Mouse (Mus musculus) cerebellum, adult 11 months (tissue): ENCODE measurements around the gene Gm10491.
A peak's percentile ranks its signal among the peaks of the same experiment; 100 is the strongest.
"Not testable (repeated sequence)": the region's sequence is repeated elsewhere in the genome, so short reads cannot be mapped to it uniquely, and the experiment has no call there.

ENCODE experiments used
- DNase-seq: peaks from one replicate; pipeline ENCODE4 v3.0.0; 2022

Gm10491 gene

GRCm38 (mm10) chrX:7907735-7908134 lies at the start of gene Gm10491:
Gene Gm10491, minus strand, starts transcription at chrX:7907835.
- DNase-seq, result no peak

- DNase-seq, result no peak
These were observed 42.5 kb upstream of the Gm10491 start for GRCm38 (mm10) chrX:7950091-7950490.

GRCm38 (mm10) chrX:7947900-7948492 lies 40.4 kb upstream of the Gm10491 start:
- peak; percentile 92 for DNase-seq

- peak; percentile 30 for DNase-seq
These were observed 39.7 kb upstream of the Gm10491 start, which contains the start of gene Hdac6 for GRCm38 (mm10) chrX:7947108-7947899. Gene Hdac6, minus strand, starts transcription at chrX:7947889.

- DNase-seq, result no peak
These were observed 38.0 kb upstream of the Gm10491 start for GRCm38 (mm10) chrX:7945618-7946017.

- no peak for DNase-seq
These were observed 30.0 kb upstream of the Gm10491 start for GRCm38 (mm10) chrX:7937667-7938066.

- no peak for DNase-seq
These were observed 29.2 kb upstream of the Gm10491 start for GRCm38 (mm10) chrX:7936874-7937273.

- no peak for DNase-seq
These were observed 20.7 kb upstream of the Gm10491 start, which contains the start of gene Eras for GRCm38 (mm10) chrX:7928270-7928790. Gene Eras, minus strand, starts transcription at chrX:7928607.

GRCm38 (mm10) chrX:7927116-7927515 lies 19.5 kb upstream of the Gm10491 start:
- no peak for DNase-seq

- DNase-seq, result no peak
These were observed 18.6 kb upstream of the Gm10491 start for GRCm38 (mm10) chrX:7926266-7926665.

GRCm38 (mm10) chrX:7922032-7922431 lies 14.4 kb upstream of the Gm10491 start:
- DNase-seq, result no peak

GRCm38 (mm10) chrX:7919601-7920383 lies 12.2 kb upstream of the Gm10491 start, which contains the start of gene Pcsk1n:
Gene Pcsk1n, plus strand, starts transcription at chrX:7919822.
- peak; percentile 53 for DNase-seq

- DNase-seq, result not testable (repeated sequence)
These were observed 10.3 kb upstream of the Gm10491 start for GRCm38 (mm10) chrX:7917960-7918359.

GRCm38 (mm10) chrX:7915669-7916068 lies 8.0 kb upstream of the Gm10491 start:
- DNase-seq, result not testable (repeated sequence)

- no peak for DNase-seq
These were observed 2.8 kb upstream of the Gm10491 start for GRCm38 (mm10) chrX:7910473-7910872.

GRCm38 (mm10) chrX:7909242-7909641 lies 1.6 kb upstream of the Gm10491 start, which contains the start of gene Gm10490:
Gene Gm10490, plus strand, starts transcription at chrX:7909542.
- not testable (repeated sequence) for DNase-seq

- no peak for DNase-seq
These were observed 3.2 kb downstream of the Gm10491 start for GRCm38 (mm10) chrX:7904441-7904840.

- peak; percentile 81 for DNase-seq
These were observed 8.5 kb downstream of the Gm10491 start, which contains the start of the genes Pqbp1 and Timm17b for GRCm38 (mm10) chrX:7898880-7899874. Gene Pqbp1, minus strand, starts transcription at chrX:7899269. Gene Timm17b, plus strand, starts transcription at chrX:7899357.

GRCm38 (mm10) chrX:7898211-7898610 lies 9.4 kb downstream of the Gm10491 start:
- DNase-seq, result no peak

- DNase-seq, result peak; percentile 79
These were observed 23.6 kb downstream of the Gm10491 start, which contains the start of gene Slc35a2 for GRCm38 (mm10) chrX:7883841-7884567. Gene Slc35a2, plus strand, starts transcription at chrX:7884028.

- peak; percentile 67 for DNase-seq
These were observed 27.8 kb downstream of the Gm10491 start for GRCm38 (mm10) chrX:7879819-7880218.
